Mouse (Mus musculus): ENCODE measurements at regions not wholly inside any gene's neighbourhood (a gene's known extent, or its start where the extent isn't known, plus 50 kb on each side); places are given as distances from the start of the nearest gene placed in this dataset.

GRCm38 (mm10) chr13:51962191-51962611 is 115.7 kb downstream of the Gadd45g start:
- no peak for TF ChIP-seq CTCF (IDR thresholded peaks at IDR 0.05; ENCODE audit: extremely low read depth, insufficient read depth, insufficient read length, insufficient replicate concordance)
- TF ChIP-seq POLR2A (IDR thresholded peaks at IDR 0.05; ENCODE audit: low read depth, low read length) = no peak

Data from spleen, adult 2 months (tissue).